Mouse (Mus musculus) common myeloid progenitor, adult 5-6 weeks (primary cell): ENCODE measurements around the gene A26c2. TPM values are rescaled to one million over a fixed set of nuclear protein-coding genes. Genes with fewer than 3 reads are reported as not detected.

Source experiments
- ATAC-seq: replicated peaks from 2 replicates; pipeline ENCODE4 v1.8.0; 2016; ENCODE audit warnings: low read depth, mild to moderate bottlenecking, moderate TSS enrichment, inconsistent platforms; ENCODE audit not compliant: poor library complexity, severe bottlenecking
- total RNA-seq: library from RNA; stranded (forward); fragments of 200-1000, 187-1606 nt; gene quantifications from 2 replicates; pipeline ENCODE4 v1.2.3, GENCODE M21; 2017

The A26c2 gene
- total RNA-seq, result not detected in 2 replicates

- no peak for ATAC-seq
Measured at GRCm38 (mm10) chr7:62823573-62823972, at the start of gene A26c2. TSS of gene A26c2 (minus strand) at chr7:62823673.

- no peak for ATAC-seq
Measured at GRCm38 (mm10) chr7:62851471-62851870, 28.0 kb upstream of the A26c2 start.
